Mouse (Mus musculus): ENCODE measurements at regions not wholly inside any gene's neighbourhood (a gene's known extent, or its start where the extent isn't known, plus 50 kb on each side); places are given as distances from the start of the nearest gene placed in this dataset.
"Not testable (repeated sequence)": the region's sequence is repeated elsewhere in the genome, so short reads cannot be mapped to it uniquely, and the experiment has no call there.

GRCm38 (mm10) chr12:27960064-27960463 lies 592.1 kb downstream of the Dcdc2c start:
- DNase-seq: peak; percentile 22

- no peak for DNase-seq
These were observed 604.6 kb downstream of the Dcdc2c start for GRCm38 (mm10) chr12:27947646-27948045.

DNA sequence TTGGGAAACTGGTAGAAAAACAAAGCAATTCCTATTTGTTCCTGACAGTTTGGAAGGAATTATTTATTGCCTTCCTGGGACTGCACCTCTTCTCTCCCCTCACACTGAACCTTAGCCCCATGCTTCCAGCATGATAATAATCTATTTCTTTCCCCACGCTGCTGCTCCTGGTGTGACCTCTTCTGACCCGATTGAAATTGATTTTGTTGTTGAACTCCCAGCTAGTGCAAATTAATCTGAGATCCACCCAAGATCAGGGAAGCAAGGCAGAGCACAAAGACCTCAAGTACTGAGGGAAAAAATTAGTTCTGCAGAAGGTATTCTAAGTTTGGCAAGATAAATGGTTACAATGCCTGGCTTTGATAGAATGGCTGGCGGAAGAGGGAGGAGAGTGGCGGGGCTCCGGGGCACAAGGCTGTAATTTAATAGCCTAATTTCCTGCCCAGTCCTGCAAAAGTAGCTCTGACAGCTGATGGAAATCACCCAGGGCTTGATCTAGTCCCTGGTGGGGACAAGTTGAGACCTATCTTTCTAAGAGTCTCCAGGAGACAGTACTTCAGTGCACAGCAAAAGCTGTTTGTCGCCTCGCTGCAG lies 604.6 kb upstream of the Sox11 start:
- no peak for DNase-seq

DNA sequence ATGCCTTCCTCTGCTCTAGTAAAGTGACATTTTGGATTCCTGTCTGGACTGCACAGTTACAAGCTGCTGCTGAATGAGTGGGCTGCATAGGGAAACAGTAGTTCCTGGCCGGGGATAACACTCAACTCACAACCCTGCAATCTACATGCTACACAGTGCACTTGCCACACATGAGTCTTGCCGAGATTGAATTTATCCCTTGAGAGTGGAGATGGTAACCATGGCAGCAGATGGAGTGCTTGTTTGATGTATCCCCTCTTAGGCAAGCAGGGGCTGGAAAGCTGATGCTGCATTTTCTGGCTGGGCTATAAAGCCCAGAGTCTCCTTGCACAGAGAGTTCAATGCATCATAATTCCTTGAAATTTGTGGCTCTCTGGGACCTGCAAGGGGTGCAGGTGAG lies 603.0 kb upstream of the Sox11 start:
- peak; percentile 35 for DNase-seq

- no peak for DNase-seq
These were observed 598.7 kb upstream of the Sox11 start for GRCm38 (mm10) chr12:27941053-27941452.

DNA sequence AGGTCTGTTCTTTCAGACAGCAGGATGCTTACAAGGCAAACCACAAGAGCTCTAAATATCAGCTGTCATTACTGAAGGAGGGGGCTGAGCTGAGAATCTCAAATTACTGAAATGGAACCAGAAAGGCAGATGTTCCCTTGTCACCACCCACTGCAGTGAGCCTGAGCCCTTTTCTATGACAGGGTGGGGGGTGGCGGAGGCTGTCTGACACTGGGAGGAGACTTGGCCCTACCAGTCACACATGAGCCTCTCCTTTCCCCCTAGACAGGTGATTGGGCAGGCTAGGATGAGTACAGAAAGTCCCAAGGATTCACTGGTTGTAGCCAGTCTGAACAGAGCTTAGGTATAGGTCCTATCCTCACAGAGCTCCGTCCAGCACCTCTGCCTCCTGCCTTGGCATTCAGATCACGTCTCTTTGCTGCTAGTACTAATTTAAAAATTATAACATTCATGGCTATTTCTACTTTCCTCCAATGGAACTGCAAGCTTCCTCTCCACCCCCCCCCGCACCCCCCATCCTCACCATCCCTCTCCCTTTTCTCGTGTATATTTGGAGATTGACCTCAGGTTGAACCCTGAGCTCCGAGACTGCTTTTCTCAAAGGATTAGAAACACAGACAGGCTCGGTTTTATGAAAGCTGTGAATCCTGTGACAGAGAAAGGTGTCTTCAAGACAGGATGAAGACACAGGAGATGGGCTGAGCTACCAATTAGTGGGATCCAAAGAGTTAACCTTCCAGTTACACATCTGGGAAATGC lies 590.2 kb upstream of the Sox11 start:
- peak; percentile 18 for DNase-seq

GRCm38 (mm10) chr12:27928366-27928963 lies 586.1 kb upstream of the Sox11 start:
- peak; percentile 46 for DNase-seq

DNA sequence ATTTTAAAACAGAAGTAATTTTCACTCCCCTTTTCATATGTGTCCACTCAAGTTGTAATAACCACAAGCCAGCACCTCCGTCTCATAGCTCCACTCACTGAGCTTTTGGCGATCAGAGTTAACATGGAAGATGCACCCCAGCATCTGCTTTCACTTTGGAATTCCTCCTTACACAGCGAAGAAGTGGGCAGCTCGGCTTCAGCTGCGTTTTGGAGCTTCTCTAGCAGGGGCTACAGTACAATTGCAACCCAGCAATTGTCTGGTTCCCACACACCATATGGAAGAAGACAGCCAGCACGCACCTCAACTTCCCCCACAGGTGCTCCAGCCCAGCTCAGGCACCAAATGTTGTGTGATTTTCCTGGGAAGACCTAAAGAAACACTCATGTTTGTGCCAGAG lies 584.4 kb upstream of the Sox11 start:
- no peak for DNase-seq

- DNase-seq: no peak
These were observed 578.2 kb upstream of the Sox11 start for GRCm38 (mm10) chr12:27920607-27921006.

GRCm38 (mm10) chr12:27916401-27916920 lies 574.1 kb upstream of the Sox11 start:
- no peak for DNase-seq

DNA sequence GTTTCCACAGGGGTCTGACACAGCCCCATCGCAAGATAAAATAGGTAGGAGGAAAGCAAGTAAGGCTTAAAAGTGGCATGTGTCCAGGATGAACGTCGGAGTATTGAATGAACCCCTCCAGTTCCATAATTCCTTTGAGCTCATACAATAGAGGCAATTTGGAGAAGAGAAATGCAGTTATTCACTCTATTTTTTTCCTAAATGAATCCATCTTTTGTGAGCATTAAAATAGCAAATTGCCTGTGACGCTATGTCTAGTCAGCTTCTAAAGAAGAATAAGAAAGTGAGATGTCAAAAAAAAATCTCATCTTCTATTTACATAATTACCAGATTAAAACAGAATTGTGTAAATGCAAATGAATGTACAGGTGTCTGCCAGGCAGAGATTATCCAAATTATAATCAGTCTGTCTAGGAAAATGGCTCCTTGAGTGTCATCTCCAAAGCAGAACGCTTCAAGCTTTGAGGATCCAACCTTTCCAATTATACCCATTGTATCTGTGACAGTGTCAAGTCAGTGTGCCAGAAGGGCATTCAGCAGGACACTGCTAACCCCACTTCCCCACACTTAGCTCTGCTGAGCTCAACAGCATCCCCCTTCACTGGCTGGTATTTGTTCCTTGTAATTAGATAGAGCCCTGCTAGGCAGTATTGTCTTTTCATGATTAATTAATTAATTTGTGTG lies 567.2 kb upstream of the Sox11 start:
- peak; percentile 6 for DNase-seq

- DNase-seq: not testable (repeated sequence)
These were observed 554.3 kb upstream of the Sox11 start for GRCm38 (mm10) chr12:27896682-27897081.

DNA sequence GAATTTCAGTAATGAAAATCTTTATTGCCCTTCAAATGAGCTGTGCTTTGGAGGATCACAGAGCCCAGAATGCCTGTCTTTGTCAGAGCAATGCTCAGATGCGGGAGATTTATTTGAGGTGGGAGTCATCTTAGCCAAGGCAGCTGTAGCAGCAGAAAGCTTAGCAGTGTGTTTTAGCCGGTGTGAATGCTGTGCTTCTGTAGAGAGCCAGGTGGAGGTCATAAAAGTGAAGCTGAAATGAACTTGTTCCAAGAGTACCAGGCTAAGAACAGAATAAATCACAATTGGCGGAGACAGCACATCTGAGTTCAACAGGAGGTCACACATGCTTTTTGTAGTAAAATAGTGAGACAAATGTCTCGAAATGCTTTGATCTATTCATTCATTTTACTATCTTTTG lies 539.3 kb upstream of the Sox11 start:
- no peak for DNase-seq

GRCm38 (mm10) chr12:27866421-27866820 lies 524.0 kb upstream of the Sox11 start:
- no peak for DNase-seq

- DNase-seq: no peak
These were observed 507.2 kb upstream of the Sox11 start for GRCm38 (mm10) chr12:27849537-27849936.

GRCm38 (mm10) chr12:27849099-27849498 lies 506.7 kb upstream of the Sox11 start:
- no peak for DNase-seq

GRCm38 (mm10) chr12:27848141-27848540 lies 505.8 kb upstream of the Sox11 start:
- DNase-seq: no peak

DNA sequence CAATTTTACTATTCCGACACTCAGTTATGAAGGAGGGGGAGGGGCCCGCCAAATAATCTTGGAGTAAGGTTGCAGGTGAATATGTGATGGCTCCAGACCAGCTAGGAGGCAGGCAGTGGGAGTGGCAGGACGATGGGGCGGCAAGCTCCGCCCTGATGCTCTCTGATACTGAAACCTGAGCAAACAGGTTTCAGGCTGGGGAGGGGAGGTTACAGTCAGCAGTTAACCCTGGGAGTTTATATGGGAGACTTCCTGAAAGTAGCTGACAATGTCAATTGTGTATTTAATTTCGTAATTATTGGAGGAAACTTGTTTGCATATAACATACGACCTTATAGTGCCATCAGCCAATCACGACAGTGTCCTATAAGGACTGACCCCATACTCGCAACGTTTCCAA lies 505.0 kb upstream of the Sox11 start:
- no peak for DNase-seq

DNA sequence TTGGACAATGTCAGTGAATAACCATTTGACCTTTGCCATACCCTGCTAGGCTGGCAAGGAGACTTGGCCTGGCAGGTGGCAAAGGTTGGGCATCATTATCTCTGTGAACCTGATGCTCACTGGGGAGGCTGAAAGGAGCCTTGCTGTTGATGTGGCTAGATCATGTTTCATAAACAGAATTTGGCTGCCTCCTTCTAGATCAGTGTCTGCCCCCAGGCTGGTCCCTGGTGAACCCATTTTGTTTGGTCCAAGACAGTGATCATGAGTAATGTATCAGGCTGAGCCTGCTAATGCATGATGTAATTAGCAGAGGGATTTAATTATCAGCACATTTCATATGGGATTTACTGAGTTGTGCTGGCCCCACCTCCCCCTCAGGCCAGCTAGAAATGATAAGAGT lies 502.6 kb upstream of the Sox11 start:
- DNase-seq: no peak

DNA sequence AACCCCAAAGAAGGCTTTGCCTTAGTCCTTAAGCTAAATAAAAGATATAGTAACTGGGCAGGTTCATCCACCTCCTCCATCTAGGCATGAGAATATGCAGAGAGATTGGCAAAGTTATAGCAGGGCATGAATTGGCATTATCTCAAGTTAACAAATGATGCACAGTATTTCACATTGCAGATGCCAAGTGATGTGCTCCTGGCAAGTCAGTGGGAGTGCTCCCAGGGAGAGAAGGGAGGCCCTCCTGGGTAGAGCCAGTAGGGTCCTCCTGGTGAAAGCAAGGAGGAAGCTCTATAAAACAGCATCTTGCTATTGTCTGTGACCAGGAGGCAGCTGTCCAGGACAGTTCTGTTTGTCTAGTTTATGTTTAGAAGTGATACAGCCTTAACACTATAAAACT lies 496.6 kb upstream of the Sox11 start:
- no peak for DNase-seq

DNA sequence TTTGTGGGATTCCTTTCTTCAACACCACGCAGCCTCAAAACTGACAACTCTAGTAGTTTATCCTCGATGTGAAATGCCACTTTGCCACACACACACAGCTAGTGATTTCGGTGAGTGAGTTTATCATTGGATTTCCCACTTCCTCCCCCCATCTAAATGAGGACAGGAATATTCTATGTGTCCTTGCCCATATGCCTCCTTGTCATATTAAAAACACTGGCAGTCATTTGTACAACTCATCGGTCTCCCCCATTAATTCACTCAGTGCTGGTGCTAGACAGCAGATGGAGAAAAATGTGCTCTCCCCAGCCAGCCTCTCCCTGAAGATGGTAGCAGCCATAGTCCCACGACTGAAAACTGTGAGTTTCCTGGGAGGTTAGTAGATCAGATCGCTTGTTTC lies 496.0 kb upstream of the Sox11 start:
- no peak for DNase-seq

DNA sequence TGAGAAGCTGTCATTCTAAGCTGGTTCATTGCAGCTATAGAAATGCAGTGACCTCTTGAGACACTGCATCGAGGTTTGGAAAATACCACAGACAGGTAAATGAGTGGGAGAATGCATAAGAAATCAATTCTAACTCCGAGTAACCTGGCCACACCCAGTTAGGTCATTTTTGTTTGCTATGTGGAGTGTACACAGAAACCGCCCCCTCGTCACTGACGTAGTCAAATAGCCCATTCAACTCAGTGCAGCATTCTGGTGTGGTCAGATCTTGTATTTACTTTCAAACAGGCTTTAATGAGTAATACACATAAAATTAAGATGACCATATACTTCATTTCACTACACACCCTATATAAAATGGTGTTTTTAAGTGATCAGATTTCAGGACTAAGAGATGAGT lies 483.8 kb upstream of the Sox11 start:
- DNase-seq: no peak

DNA sequence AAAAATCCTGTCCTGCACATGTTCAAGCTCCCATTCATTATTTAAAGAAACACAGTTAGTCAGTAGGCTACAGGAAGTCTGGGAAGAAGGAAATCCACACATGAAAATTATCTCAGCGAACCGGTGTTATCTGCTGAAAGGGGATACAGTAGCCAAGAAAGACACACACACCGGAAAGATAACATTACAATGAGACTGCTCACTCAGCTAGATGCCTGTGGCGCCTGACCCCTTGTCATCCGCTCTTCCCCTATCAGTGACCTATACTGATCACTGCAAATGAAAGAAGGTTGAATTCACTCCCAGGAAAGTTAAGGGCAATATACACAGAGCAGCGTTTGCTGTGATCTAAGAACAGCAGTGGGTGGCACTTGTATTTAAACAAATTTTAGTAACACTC lies 481.0 kb upstream of the Sox11 start:
- no peak for DNase-seq

GRCm38 (mm10) chr12:27796642-27797041 lies 454.3 kb upstream of the Sox11 start:
- no peak for DNase-seq

Measured in retina, postnatal 1 day (tissue).